Mouse (Mus musculus): ENCODE results near the gene St8sia6.

GRCm38 (mm10) chr2:13808593-13808992 is 14.7 kb upstream of the St8sia6 start:
- TF ChIP-seq TAL1 (IDR thresholded peaks at IDR 0.05; ENCODE audit: low read length): no peak
- no peak for TF ChIP-seq GATA1 (IDR thresholded peaks at IDR 0.05; ENCODE audit: low read length)
